Mouse (Mus musculus): ENCODE measurements around the gene Coro1c. TPM values are rescaled to one million over a fixed set of nuclear protein-coding genes. Genes with fewer than 3 reads are reported as not detected.
"Not testable (repeated sequence)": the region's sequence is repeated elsewhere in the genome, so short reads cannot be mapped to it uniquely, and the experiment has no call there.

The Coro1c gene
- polyA plus RNA-seq, 1 experiment: 19.9 TPM

- Histone ChIP-seq H3K4me1 (ENCODE audit: control insufficient read depth, insufficient read depth, insufficient read length, low read length) (no peaks in the 10 kb centered on the region), H3K4me3 (ENCODE audit: insufficient read depth, low read depth, low read length) (no peak overlapping the region), H3K27ac (replicated peaks; ENCODE audit: low read depth, low read length) (no peak overlapping the region)
Observed at GRCm38 (mm10) chr5:113825558-113825957, 83.0 kb downstream of the Coro1c start.

GRCm38 (mm10) chr5:113824228-113824627 lies 84.3 kb downstream of the Coro1c start:
- H3K4me1 ChIP-seq (ENCODE audit: control insufficient read depth, insufficient read depth, insufficient read length, low read length): no peaks in the 10 kb centered on the region
- no peak overlapping the region for H3K4me3 ChIP-seq (ENCODE audit: insufficient read depth, low read depth, low read length)
- no peak overlapping the region for H3K27ac ChIP-seq (replicated peaks; ENCODE audit: low read depth, low read length)

- no peaks in the 10 kb centered on the region for H3K4me1 ChIP-seq (ENCODE audit: control insufficient read depth, insufficient read depth, insufficient read length, low read length)
- H3K4me3 ChIP-seq (ENCODE audit: insufficient read depth, low read depth, low read length): no peak overlapping the region
- H3K27ac ChIP-seq (replicated peaks; ENCODE audit: low read depth, low read length): no peak overlapping the region
Observed at GRCm38 (mm10) chr5:113818572-113818971, 90.0 kb downstream of the Coro1c start.

- Histone ChIP-seq H3K27ac (replicated peaks; ENCODE audit: low read depth, low read length) (no peak overlapping the region), H3K4me3 (ENCODE audit: insufficient read depth, low read depth, low read length) (no peak overlapping the region), H3K4me1 (ENCODE audit: control insufficient read depth, insufficient read depth, insufficient read length, low read length) (no peaks in the 10 kb centered on the region)
Observed at GRCm38 (mm10) chr5:113815638-113816152, 92.9 kb downstream of the Coro1c start.

GRCm38 (mm10) chr5:113815041-113815389 lies 93.5 kb downstream of the Coro1c start:
- Histone ChIP-seq H3K27ac (replicated peaks; ENCODE audit: low read depth, low read length) (no peak overlapping the region), H3K4me1 (ENCODE audit: control insufficient read depth, insufficient read depth, insufficient read length, low read length) (no peaks in the 10 kb centered on the region), H3K4me3 (ENCODE audit: insufficient read depth, low read depth, low read length) (no peak overlapping the region)

- no peak overlapping the region for H3K4me3 ChIP-seq (ENCODE audit: insufficient read depth, low read depth, low read length)
- H3K27ac ChIP-seq (replicated peaks; ENCODE audit: low read depth, low read length): no peak overlapping the region
- no peaks in the 10 kb centered on the region for H3K4me1 ChIP-seq (ENCODE audit: control insufficient read depth, insufficient read depth, insufficient read length, low read length)
Observed at GRCm38 (mm10) chr5:113814111-113815040, 94.2 kb downstream of the Coro1c start.

- H3K27ac ChIP-seq (replicated peaks; ENCODE audit: low read depth, low read length): no peak overlapping the region
- H3K4me1 ChIP-seq (ENCODE audit: control insufficient read depth, insufficient read depth, insufficient read length, low read length): no peaks in the 10 kb centered on the region
- H3K4me3 ChIP-seq (ENCODE audit: insufficient read depth, low read depth, low read length): no peak overlapping the region
Observed at GRCm38 (mm10) chr5:113813608-113814007, 95.0 kb downstream of the Coro1c start.

- no peak overlapping the region for H3K4me3 ChIP-seq (ENCODE audit: insufficient read depth, low read depth, low read length)
- no peaks in the 10 kb centered on the region for H3K4me1 ChIP-seq (ENCODE audit: control insufficient read depth, insufficient read depth, insufficient read length, low read length)
- no peak overlapping the region for H3K27ac ChIP-seq (replicated peaks; ENCODE audit: low read depth, low read length)
Observed at GRCm38 (mm10) chr5:113812638-113813037, 95.9 kb downstream of the Coro1c start.

GRCm38 (mm10) chr5:113811824-113812420 lies 96.6 kb downstream of the Coro1c start:
- not testable (repeated sequence) for H3K27ac ChIP-seq (replicated peaks; ENCODE audit: low read depth, low read length); H3K4me1 ChIP-seq (ENCODE audit: control insufficient read depth, insufficient read depth, insufficient read length, low read length); H3K4me3 ChIP-seq (ENCODE audit: insufficient read depth, low read depth, low read length)

GRCm38 (mm10) chr5:113810111-113810510 lies 98.4 kb downstream of the Coro1c start:
- Histone ChIP-seq H3K27ac (replicated peaks; ENCODE audit: low read depth, low read length) (no peak overlapping the region), H3K4me3 (ENCODE audit: insufficient read depth, low read depth, low read length) (no peak overlapping the region), H3K4me1 (ENCODE audit: control insufficient read depth, insufficient read depth, insufficient read length, low read length) (no peaks in the 10 kb centered on the region)

GRCm38 (mm10) chr5:113808177-113808576 lies 100.4 kb downstream of the Coro1c start:
- H3K4me3 ChIP-seq (ENCODE audit: insufficient read depth, low read depth, low read length): no peak overlapping the region
- no peaks in the 10 kb centered on the region for H3K4me1 ChIP-seq (ENCODE audit: control insufficient read depth, insufficient read depth, insufficient read length, low read length)
- no peak overlapping the region for H3K27ac ChIP-seq (replicated peaks; ENCODE audit: low read depth, low read length)

GRCm38 (mm10) chr5:113807712-113808111 lies 100.8 kb downstream of the Coro1c start:
- no peak overlapping the region for H3K4me3 ChIP-seq (ENCODE audit: insufficient read depth, low read depth, low read length)
- no peak overlapping the region for H3K27ac ChIP-seq (replicated peaks; ENCODE audit: low read depth, low read length)
- no peaks in the 10 kb centered on the region for H3K4me1 ChIP-seq (ENCODE audit: control insufficient read depth, insufficient read depth, insufficient read length, low read length)

- no peak overlapping the region for H3K4me3 ChIP-seq (ENCODE audit: insufficient read depth, low read depth, low read length)
- no peak overlapping the region for H3K27ac ChIP-seq (replicated peaks; ENCODE audit: low read depth, low read length)
- no peaks in the 10 kb centered on the region for H3K4me1 ChIP-seq (ENCODE audit: control insufficient read depth, insufficient read depth, insufficient read length, low read length)
Observed at GRCm38 (mm10) chr5:113806414-113806813, 102.1 kb downstream of the Coro1c start.

- no peak overlapping the region for H3K27ac ChIP-seq (replicated peaks; ENCODE audit: low read depth, low read length)
- no peak overlapping the region for H3K4me3 ChIP-seq (ENCODE audit: insufficient read depth, low read depth, low read length)
- H3K4me1 ChIP-seq (ENCODE audit: control insufficient read depth, insufficient read depth, insufficient read length, low read length): no peaks in the 10 kb centered on the region
Observed at GRCm38 (mm10) chr5:113805301-113805700, 103.3 kb downstream of the Coro1c start.

GRCm38 (mm10) chr5:113804395-113804966 lies 104.1 kb downstream of the Coro1c start:
- H3K4me3 ChIP-seq (ENCODE audit: insufficient read depth, low read depth, low read length): no peak overlapping the region
- no peaks in the 10 kb centered on the region for H3K4me1 ChIP-seq (ENCODE audit: control insufficient read depth, insufficient read depth, insufficient read length, low read length)
- H3K27ac ChIP-seq (replicated peaks; ENCODE audit: low read depth, low read length): no peak overlapping the region

Data from brown adipose tissue, adult 24 weeks (tissue).